Mouse (Mus musculus): ENCODE data around the gene Nsrp1. TPM values are rescaled to one million over a fixed set of nuclear protein-coding genes. Genes with fewer than 3 reads are reported as not detected.
"Not testable (repeated sequence)": the region's sequence is repeated elsewhere in the genome, so short reads cannot be mapped to it uniquely, and the experiment has no call there.

Gene Nsrp1
- polyA plus RNA-seq (2015; fragmentation: Nextera tagmentation; extraction: Ambion mirVana): 50.2 and 50.9 TPM in 2 replicates

DNA sequence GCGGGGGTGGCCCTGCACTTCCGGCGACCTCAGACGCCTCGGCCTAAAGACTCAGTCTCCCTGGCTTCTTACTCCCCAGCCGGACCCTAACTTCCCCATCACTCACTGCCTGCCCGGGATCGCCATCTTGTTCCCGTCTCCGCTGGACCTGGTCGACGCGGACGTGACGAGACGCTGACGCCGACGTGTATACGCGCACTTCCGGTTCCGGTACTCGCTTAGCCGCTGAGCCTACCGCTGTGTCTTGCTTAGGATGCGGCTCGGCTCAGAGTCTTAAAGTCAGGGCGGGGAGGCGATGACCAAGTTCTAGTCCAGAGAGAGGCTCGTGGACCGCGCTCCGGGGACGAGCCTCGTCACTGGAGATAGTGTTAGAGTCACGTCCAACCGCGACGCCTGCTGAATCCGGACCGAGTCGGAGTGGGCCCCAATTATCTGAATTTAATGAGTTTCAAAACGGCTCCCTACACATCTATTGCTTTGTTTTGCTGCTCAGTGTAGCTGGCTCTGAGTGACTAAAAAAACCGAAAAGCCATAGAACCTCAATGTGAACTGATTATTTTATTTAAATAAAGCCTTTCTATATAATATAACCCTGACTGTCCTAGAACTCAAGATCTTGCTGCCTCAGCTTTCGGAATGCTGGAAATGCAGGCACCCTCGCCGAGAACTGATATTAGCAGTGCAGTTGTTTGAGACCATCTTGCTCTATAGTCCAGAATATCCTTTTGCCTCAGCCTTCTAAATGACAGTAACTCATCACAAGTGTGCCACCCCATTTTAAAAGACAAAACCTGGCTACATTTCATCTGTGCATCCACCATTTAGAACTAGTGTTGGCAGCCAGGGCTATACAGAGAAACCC lies at the start of gene Nsrp1:
Gene Nsrp1 (minus strand): TSS at position 163 of the 862 bp plus-strand sequence.
- peak within 1 kb of the TSS; percentile 54 for H3K4me3 ChIP-seq (replicated peaks; ENCODE audit: low read length)
- H3K4me1 ChIP-seq (replicated peaks; ENCODE audit: control insufficient read depth, insufficient read depth, low read length): peaks cover 9% of the 10 kb centered on the region
- peak within 1 kb of the TSS; percentile 87 for H3K4me2 ChIP-seq (ENCODE audit: low read length)
- H3K9ac ChIP-seq (replicated peaks; ENCODE audit: low read depth, low read length): peak within 1 kb of the TSS; percentile 90
- peaks cover 2% of the 10 kb centered on the region; the same call in 1 of the 2 replicates for H3K36me3 ChIP-seq (ENCODE audit: control insufficient read depth, insufficient read depth)
- WGBS: 4% methylated on average over 48 of the region's 48 CpGs
- H3K27me3 ChIP-seq (replicated peaks; ENCODE audit: control insufficient read depth, insufficient read depth, low read length): peaks cover 9% of the 10 kb centered on the region
- H3K9me3 ChIP-seq (ENCODE audit: control insufficient read depth, low read length): no peaks in the 10 kb centered on the region
- H3K27ac ChIP-seq (ENCODE audit: low read length): peak within 1 kb of the TSS; percentile 94
- ATAC-seq: peak; percentile 100

DNA sequence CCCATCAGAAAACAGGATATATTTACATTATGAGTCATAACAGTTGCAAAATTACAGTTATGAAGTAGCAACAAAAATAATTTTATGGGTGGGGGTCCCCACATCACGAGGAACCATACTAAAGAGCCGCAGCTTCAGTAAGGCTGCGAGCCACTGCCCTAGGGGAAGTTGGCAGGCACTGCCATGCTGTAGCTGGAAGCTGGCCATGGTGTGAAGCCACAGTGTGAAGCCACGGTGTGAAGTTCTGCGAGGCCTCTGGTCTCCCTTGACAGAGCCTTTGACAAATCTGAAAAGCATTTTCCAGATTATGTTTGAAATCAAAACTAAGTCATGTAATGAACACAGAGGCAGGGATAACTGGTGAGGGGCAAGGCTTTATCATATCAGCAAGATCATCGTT lies 32.9 kb upstream of the Nsrp1 start:
- no peaks in the 10 kb centered on the region for H3K36me3 ChIP-seq (ENCODE audit: control insufficient read depth, insufficient read depth)
- no peaks in the 10 kb centered on the region for H3K27me3 ChIP-seq (replicated peaks; ENCODE audit: control insufficient read depth, insufficient read depth, low read length)
- 56% methylated on average over 6 of the region's 6 CpGs for WGBS
- no peaks in the 10 kb centered on the region for H3K4me1 ChIP-seq (replicated peaks; ENCODE audit: control insufficient read depth, insufficient read depth, low read length)
- no peak overlapping the region for H3K9ac ChIP-seq (replicated peaks; ENCODE audit: low read depth, low read length)
- ATAC-seq: no peak
- H3K4me3 ChIP-seq (replicated peaks; ENCODE audit: low read length): no peak overlapping the region
- no peak overlapping the region for H3K27ac ChIP-seq (ENCODE audit: low read length)
- H3K4me2 ChIP-seq (ENCODE audit: low read length): no peak overlapping the region
- H3K9me3 ChIP-seq (ENCODE audit: control insufficient read depth, low read length): no peaks in the 10 kb centered on the region

DNA sequence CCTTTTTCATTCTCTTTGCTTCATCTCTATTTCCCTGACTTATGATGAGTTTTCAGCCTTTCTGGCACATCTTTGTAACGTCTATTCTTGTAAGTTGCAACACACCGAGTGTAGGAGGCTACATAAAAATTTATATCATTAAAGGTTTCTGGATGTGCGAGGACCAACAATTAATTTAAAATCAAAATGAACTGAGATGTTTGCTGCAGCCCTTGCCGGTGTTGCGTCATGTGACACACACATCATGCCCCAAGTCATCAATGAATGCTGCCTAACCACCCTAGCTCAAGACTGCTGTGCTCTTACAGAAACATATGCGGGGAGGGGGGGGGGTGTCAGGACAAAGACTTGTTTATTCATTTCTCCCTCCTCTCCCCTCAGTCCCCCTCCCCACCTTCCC lies 30.2 kb upstream of the Nsrp1 start:
- Histone ChIP-seq H3K4me2 (ENCODE audit: low read length) (no peak overlapping the region), H3K27ac (ENCODE audit: low read length) (no peak overlapping the region), H3K27me3 (replicated peaks; ENCODE audit: control insufficient read depth, insufficient read depth, low read length) (no peaks in the 10 kb centered on the region), H3K9ac (replicated peaks; ENCODE audit: low read depth, low read length) (no peak overlapping the region), H3K4me1 (replicated peaks; ENCODE audit: control insufficient read depth, insufficient read depth, low read length) (no peaks in the 10 kb centered on the region), H3K9me3 (ENCODE audit: control insufficient read depth, low read length) (no peaks in the 10 kb centered on the region), H3K36me3 (ENCODE audit: control insufficient read depth, insufficient read depth) (no peaks in the 10 kb centered on the region), H3K4me3 (replicated peaks; ENCODE audit: low read length) (no peak overlapping the region)
- 82% methylated on average over 6 of the region's 6 CpGs for WGBS
- no peak for ATAC-seq

DNA sequence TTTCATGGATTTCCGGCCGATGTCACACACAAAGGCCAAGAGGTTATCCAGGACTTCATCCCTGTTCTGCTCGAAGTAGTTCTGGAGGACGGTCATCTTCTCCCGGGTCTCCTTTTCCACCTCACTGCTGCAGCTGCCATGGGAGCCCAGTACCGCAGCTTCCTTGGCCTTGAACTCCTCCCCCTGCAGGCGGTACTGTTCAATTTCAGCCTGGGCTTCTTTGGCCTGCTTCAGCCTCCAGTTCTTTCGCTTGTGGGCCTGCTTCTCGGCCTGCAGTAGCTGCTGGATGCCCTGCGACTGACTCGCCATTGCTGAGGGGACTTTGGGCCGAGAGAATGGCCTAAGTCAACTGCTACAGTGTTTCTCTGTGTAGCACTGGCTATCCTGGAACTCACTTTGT lies 29.6 kb upstream of the Nsrp1 start:
- H3K27me3 ChIP-seq (replicated peaks; ENCODE audit: control insufficient read depth, insufficient read depth, low read length); H3K4me1 ChIP-seq (replicated peaks; ENCODE audit: control insufficient read depth, insufficient read depth, low read length); H3K9ac ChIP-seq (replicated peaks; ENCODE audit: low read depth, low read length); ATAC-seq; H3K4me2 ChIP-seq (ENCODE audit: low read length); H3K9me3 ChIP-seq (ENCODE audit: control insufficient read depth, low read length); H3K4me3 ChIP-seq (replicated peaks; ENCODE audit: low read length); H3K36me3 ChIP-seq (ENCODE audit: control insufficient read depth, insufficient read depth); H3K27ac ChIP-seq (ENCODE audit: low read length): not testable (repeated sequence)
- 78% methylated on average over 12 of the region's 12 CpGs for WGBS

DNA sequence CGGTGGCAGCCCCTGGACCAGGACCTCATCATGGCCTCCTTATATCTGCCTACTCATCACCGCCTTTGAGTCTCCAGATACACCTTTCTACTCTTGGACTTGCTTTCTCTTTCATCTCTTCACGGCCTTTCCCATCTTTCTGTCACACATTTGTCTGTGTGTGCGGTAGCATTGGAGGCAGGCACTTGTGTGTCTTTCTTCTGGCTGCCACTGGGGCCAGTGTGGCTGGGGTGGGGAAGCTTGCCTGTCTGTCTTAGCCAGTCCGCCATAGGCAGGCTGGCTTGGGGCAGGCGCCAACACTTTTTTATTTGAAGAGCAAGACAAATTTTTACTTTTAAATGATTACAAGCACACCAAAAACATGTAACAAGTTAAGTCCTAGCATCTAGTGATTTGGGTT lies 28.7 kb upstream of the Nsrp1 start:
- Histone ChIP-seq H3K36me3 (ENCODE audit: control insufficient read depth, insufficient read depth) (no peaks in the 10 kb centered on the region), H3K4me1 (replicated peaks; ENCODE audit: control insufficient read depth, insufficient read depth, low read length) (no peaks in the 10 kb centered on the region), H3K27me3 (replicated peaks; ENCODE audit: control insufficient read depth, insufficient read depth, low read length) (no peaks in the 10 kb centered on the region), H3K4me2 (ENCODE audit: low read length) (no peak overlapping the region), H3K9ac (replicated peaks; ENCODE audit: low read depth, low read length) (no peak overlapping the region), H3K9me3 (ENCODE audit: control insufficient read depth, low read length) (no peaks in the 10 kb centered on the region), H3K4me3 (replicated peaks; ENCODE audit: low read length) (no peak overlapping the region), H3K27ac (ENCODE audit: low read length) (no peak overlapping the region)
- 93% methylated on average over 6 of the region's 6 CpGs for WGBS
- no peak for ATAC-seq

DNA sequence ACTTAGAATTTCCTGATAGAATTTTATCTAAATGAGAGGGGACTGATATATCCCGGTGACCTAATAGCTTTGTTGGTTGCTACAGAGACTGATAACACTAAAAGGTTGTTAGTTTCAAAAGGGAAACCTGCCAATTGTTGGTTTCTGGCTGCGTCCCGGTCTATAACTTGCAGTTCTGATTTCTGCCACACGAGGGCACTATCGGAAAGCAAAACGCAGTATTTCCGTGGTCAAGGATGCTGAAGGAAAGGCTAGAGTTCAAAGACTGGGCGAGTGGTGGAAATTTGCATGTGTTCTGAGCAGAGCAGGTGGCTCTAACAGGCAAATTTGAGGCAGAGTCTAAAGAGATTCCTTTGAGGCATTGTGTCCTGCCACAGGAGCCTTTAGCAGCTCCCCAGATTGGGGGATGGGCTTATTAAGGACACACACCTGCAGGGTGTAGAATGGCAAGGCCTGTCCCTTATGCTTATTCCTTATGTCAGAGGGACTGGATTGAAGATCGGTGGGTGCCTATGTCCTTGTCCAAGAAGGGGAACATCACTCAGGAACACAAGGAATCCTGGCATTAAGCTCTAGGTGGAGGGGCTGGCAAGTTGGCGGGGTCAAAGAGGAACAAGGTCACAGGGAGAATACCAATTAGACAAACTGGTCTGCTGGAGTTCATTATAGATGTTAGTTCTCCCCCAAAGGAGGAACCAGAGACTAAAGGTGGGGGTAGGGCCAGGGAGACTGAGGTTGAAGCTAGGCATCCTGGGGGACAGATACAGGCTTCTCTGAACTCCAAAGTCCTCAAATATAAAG lies 22.1 kb upstream of the Nsrp1 start:
- Histone ChIP-seq H3K4me1 (replicated peaks; ENCODE audit: control insufficient read depth, insufficient read depth, low read length) (peaks cover 3% of the 10 kb centered on the region; the same call in 1 of the 2 replicates), H3K9me3 (ENCODE audit: control insufficient read depth, low read length) (no peaks in the 10 kb centered on the region), H3K27me3 (replicated peaks; ENCODE audit: control insufficient read depth, insufficient read depth, low read length) (peaks cover 2% of the 10 kb centered on the region; the same call in 1 of the 2 replicates), H3K4me3 (replicated peaks; ENCODE audit: low read length) (no peak overlapping the region), H3K27ac (ENCODE audit: low read length) (no peak overlapping the region), H3K9ac (replicated peaks; ENCODE audit: low read depth, low read length) (no peak overlapping the region; the same call in 1 of the 2 replicates), H3K4me2 (ENCODE audit: low read length) (peak overlapping the region; percentile 36; the same call in 1 of the 2 replicates), H3K36me3 (ENCODE audit: control insufficient read depth, insufficient read depth) (no peaks in the 10 kb centered on the region)
- 13% methylated on average over 10 of the region's 10 CpGs for WGBS
- ATAC-seq: peak; percentile 43; the same call in 1 of the 2 replicates

DNA sequence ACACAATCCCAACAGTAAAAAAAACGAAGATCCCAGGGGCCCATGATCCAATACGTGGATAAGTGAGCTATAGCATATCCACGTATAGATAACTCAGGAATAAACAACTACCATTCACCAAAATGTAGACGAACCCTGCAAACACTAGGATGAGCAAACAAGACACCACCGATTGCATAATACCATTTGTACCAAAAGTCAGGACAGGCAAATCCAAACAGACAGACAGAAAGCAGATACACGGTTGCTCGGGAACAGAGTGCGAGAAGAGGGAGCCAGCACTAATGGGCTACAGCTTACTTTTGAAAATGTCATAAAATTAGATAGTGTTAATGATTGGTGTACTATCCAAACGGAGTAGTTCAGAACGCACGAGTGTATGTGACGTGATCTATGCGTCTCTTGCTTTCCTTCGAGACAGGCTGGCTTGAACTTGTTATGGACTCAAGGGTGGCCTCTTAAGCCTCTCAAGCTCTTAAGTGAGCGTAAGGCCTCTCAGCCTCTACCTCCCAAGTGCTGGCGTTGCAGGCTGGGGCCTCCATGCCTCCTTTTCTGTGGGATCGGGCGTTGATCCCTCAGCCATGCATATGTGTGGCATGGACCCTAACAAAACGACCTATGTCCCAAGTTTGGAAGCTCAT lies 20.2 kb upstream of the Nsrp1 start:
- ATAC-seq: no peak
- Histone ChIP-seq H3K9me3 (ENCODE audit: control insufficient read depth, low read length) (no peaks in the 10 kb centered on the region), H3K27ac (ENCODE audit: low read length) (no peak overlapping the region), H3K36me3 (ENCODE audit: control insufficient read depth, insufficient read depth) (no peaks in the 10 kb centered on the region), H3K4me1 (replicated peaks; ENCODE audit: control insufficient read depth, insufficient read depth, low read length) (peaks cover 3% of the 10 kb centered on the region; the same call in 1 of the 2 replicates), H3K4me3 (replicated peaks; ENCODE audit: low read length) (no peak overlapping the region), H3K4me2 (ENCODE audit: low read length) (no peak overlapping the region), H3K27me3 (replicated peaks; ENCODE audit: control insufficient read depth, insufficient read depth, low read length) (peaks cover 4% of the 10 kb centered on the region; the same call in 1 of the 2 replicates), H3K9ac (replicated peaks; ENCODE audit: low read depth, low read length) (no peak overlapping the region)
- WGBS: 80% methylated on average over 19 of the region's 19 CpGs

DNA sequence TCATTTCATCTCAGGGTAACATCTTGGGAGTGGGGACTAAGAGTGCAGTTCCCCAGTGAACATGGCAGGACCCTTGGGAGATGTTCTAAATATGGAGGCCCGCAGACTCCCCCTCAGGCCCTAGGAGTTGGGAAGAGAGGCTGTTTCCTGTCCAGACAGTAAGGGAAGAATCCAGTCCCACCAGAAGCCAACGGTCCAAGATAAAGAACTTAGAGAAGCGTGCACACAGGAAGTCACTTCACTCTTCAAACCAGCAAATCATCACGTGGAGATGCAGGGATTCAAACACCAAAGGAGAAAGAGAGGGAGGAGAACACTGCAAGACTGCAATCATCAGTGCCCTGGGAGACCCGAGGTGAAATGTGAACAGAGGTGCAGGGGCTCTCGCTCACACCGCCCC lies 18.8 kb upstream of the Nsrp1 start:
- H3K27ac ChIP-seq (ENCODE audit: low read length): no peak overlapping the region
- no peak overlapping the region for H3K9ac ChIP-seq (replicated peaks; ENCODE audit: low read depth, low read length)
- no peak overlapping the region for H3K4me3 ChIP-seq (replicated peaks; ENCODE audit: low read length)
- H3K27me3 ChIP-seq (replicated peaks; ENCODE audit: control insufficient read depth, insufficient read depth, low read length): peaks cover 4% of the 10 kb centered on the region; the same call in 1 of the 2 replicates
- ATAC-seq: no peak
- H3K4me2 ChIP-seq (ENCODE audit: low read length): no peak overlapping the region
- H3K9me3 ChIP-seq (ENCODE audit: control insufficient read depth, low read length): no peaks in the 10 kb centered on the region
- H3K36me3 ChIP-seq (ENCODE audit: control insufficient read depth, insufficient read depth): no peaks in the 10 kb centered on the region
- WGBS: 77% methylated on average over 7 of the region's 7 CpGs
- peaks cover 6% of the 10 kb centered on the region for H3K4me1 ChIP-seq (replicated peaks; ENCODE audit: control insufficient read depth, insufficient read depth, low read length)

DNA sequence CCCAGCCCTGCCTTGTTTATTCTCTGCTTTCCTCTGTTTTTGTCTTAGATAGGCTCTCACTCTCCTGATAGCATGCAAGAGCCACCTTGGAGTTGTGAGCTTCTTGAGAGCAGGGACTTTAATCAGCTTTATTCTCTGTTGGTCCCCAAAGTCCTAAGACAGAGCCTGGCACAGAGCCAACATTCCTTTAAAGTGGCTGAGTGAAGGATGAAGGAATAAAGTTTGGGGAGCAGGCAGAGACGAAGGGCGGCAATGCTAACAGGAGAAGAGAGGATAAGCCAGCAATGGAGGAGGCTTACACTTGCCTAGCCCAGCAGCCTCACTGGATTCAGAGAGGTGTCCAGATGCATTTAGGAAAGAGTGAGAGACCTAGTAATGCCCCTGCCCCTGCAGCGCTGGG lies 18.3 kb upstream of the Nsrp1 start:
- H3K9me3 ChIP-seq (ENCODE audit: control insufficient read depth, low read length): no peaks in the 10 kb centered on the region
- no peak overlapping the region for H3K4me2 ChIP-seq (ENCODE audit: low read length)
- no peaks in the 10 kb centered on the region for H3K36me3 ChIP-seq (ENCODE audit: control insufficient read depth, insufficient read depth)
- peaks cover 4% of the 10 kb centered on the region; the same call in 1 of the 2 replicates for H3K27me3 ChIP-seq (replicated peaks; ENCODE audit: control insufficient read depth, insufficient read depth, low read length)
- H3K4me3 ChIP-seq (replicated peaks; ENCODE audit: low read length): no peak overlapping the region
- ATAC-seq: no peak
- no peak overlapping the region for H3K27ac ChIP-seq (ENCODE audit: low read length)
- H3K4me1 ChIP-seq (replicated peaks; ENCODE audit: control insufficient read depth, insufficient read depth, low read length): peaks cover 6% of the 10 kb centered on the region
- no peak overlapping the region for H3K9ac ChIP-seq (replicated peaks; ENCODE audit: low read depth, low read length)
- 47% methylated on average over 3 of the region's 3 CpGs for WGBS
